Mouse (Mus musculus): Measurements from ENCODE around the gene Fam20c.

Fam20c gene

GRCm38 (mm10) chr5:138787648-138788047 lies 33.3 kb downstream of the Fam20c start:
- in situ Hi-C loops (cut with MboI; ENCODE audit: low pct_unique_long_range_greater_than_20kb in 1 of 2, low sequenced_read_pairs in 2 of 2, unreplicated experiment in 1 of 2), result no loop called here

GRCm38 (mm10) chr5:138788481-138789211 lies 34.3 kb downstream of the Fam20c start:
- in situ Hi-C loops (cut with MboI; ENCODE audit: low pct_unique_long_range_greater_than_20kb in 1 of 2, low sequenced_read_pairs in 2 of 2, unreplicated experiment in 1 of 2), result no loop called here

- in situ Hi-C loops (cut with MboI; ENCODE audit: low pct_unique_long_range_greater_than_20kb in 1 of 2, low sequenced_read_pairs in 2 of 2, unreplicated experiment in 1 of 2), result no loop called here
These were observed 36.7 kb downstream of the Fam20c start for GRCm38 (mm10) chr5:138790954-138791480.

GRCm38 (mm10) chr5:138801588-138802116 lies 47.3 kb downstream of the Fam20c start:
- in situ Hi-C loops (cut with MboI; ENCODE audit: low pct_unique_long_range_greater_than_20kb in 1 of 2, low sequenced_read_pairs in 2 of 2, unreplicated experiment in 1 of 2), result no loop called here

GRCm38 (mm10) chr5:138804286-138804685 lies 50.0 kb downstream of the Fam20c start:
- in situ Hi-C loops (cut with MboI; ENCODE audit: low pct_unique_long_range_greater_than_20kb in 1 of 2, low sequenced_read_pairs in 2 of 2, unreplicated experiment in 1 of 2), result no loop called here

- in situ Hi-C loops (cut with MboI; ENCODE audit: low pct_unique_long_range_greater_than_20kb in 1 of 2, low sequenced_read_pairs in 2 of 2, unreplicated experiment in 1 of 2), result no loop called here
These were observed 55.5 kb downstream of the Fam20c start for GRCm38 (mm10) chr5:138809767-138810166.

GRCm38 (mm10) chr5:138819780-138820179 lies 65.5 kb downstream of the Fam20c start, which contains the start of gene Gm5294:
Gene Gm5294 (plus strand): TSS chr5:138820080.
- in situ Hi-C loops (cut with MboI; ENCODE audit: low pct_unique_long_range_greater_than_20kb in 1 of 2, low sequenced_read_pairs in 2 of 2, unreplicated experiment in 1 of 2), result no loop called here

GRCm38 (mm10) chr5:138820717-138821332 lies 66.5 kb downstream of the Fam20c start:
- in situ Hi-C loops (cut with MboI; ENCODE audit: low pct_unique_long_range_greater_than_20kb in 1 of 2, low sequenced_read_pairs in 2 of 2, unreplicated experiment in 1 of 2), result no loop called here

- in situ Hi-C loops (cut with MboI; ENCODE audit: low pct_unique_long_range_greater_than_20kb in 1 of 2, low sequenced_read_pairs in 2 of 2, unreplicated experiment in 1 of 2), result no loop called here
These were observed 70.8 kb downstream of the Fam20c start for GRCm38 (mm10) chr5:138825090-138825489.

- in situ Hi-C loops (cut with MboI; ENCODE audit: low pct_unique_long_range_greater_than_20kb in 1 of 2, low sequenced_read_pairs in 2 of 2, unreplicated experiment in 1 of 2), result no loop called here
These were observed 79.1 kb downstream of the Fam20c start for GRCm38 (mm10) chr5:138833406-138833805.

- in situ Hi-C loops (cut with MboI; ENCODE audit: low pct_unique_long_range_greater_than_20kb in 1 of 2, low sequenced_read_pairs in 2 of 2, unreplicated experiment in 1 of 2), result no loop called here
These were observed 80.6 kb downstream of the Fam20c start for GRCm38 (mm10) chr5:138834910-138835309.

GRCm38 (mm10) chr5:138840981-138841380 lies 86.7 kb downstream of the Fam20c start:
- in situ Hi-C loops (cut with MboI; ENCODE audit: low pct_unique_long_range_greater_than_20kb in 1 of 2, low sequenced_read_pairs in 2 of 2, unreplicated experiment in 1 of 2), result no loop called here

- in situ Hi-C loops (cut with MboI; ENCODE audit: low pct_unique_long_range_greater_than_20kb in 1 of 2, low sequenced_read_pairs in 2 of 2, unreplicated experiment in 1 of 2), result no loop called here
These were observed 89.0 kb downstream of the Fam20c start for GRCm38 (mm10) chr5:138843168-138843824.

GRCm38 (mm10) chr5:138846506-138846905 lies 92.2 kb downstream of the Fam20c start:
- in situ Hi-C loops (cut with MboI; ENCODE audit: low pct_unique_long_range_greater_than_20kb in 1 of 2, low sequenced_read_pairs in 2 of 2, unreplicated experiment in 1 of 2), result loop anchor here in 1 of 2 experiments (5.0 kb wide), 2 partner anchors 241 to 331 kb away; no protein-coding TSS in a partner anchor

- in situ Hi-C loops (cut with MboI; ENCODE audit: low pct_unique_long_range_greater_than_20kb in 1 of 2, low sequenced_read_pairs in 2 of 2, unreplicated experiment in 1 of 2), result loop anchor here in 1 of 2 experiments (5.0 kb wide), 2 partner anchors 239 to 329 kb away; no protein-coding TSS in a partner anchor
These were observed 93.8 kb downstream of the Fam20c start for GRCm38 (mm10) chr5:138848102-138848501.

GRCm38 (mm10) chr5:138849682-138850461 lies 95.6 kb downstream of the Fam20c start:
- in situ Hi-C loops (cut with MboI; ENCODE audit: low pct_unique_long_range_greater_than_20kb in 1 of 2, low sequenced_read_pairs in 2 of 2, unreplicated experiment in 1 of 2), result loop anchor here (5.0 kb wide), 2 partner anchors 237 to 327 kb away; no protein-coding TSS in a partner anchor

GRCm38 (mm10) chr5:138850462-138850844 lies 96.1 kb downstream of the Fam20c start:
- in situ Hi-C loops (cut with MboI; ENCODE audit: low pct_unique_long_range_greater_than_20kb in 1 of 2, low sequenced_read_pairs in 2 of 2, unreplicated experiment in 1 of 2), result loop anchor here in 1 of 2 experiments (5.0 kb wide), 1 partner anchor 327 kb away; no protein-coding TSS in a partner anchor

GRCm38 (mm10) chr5:138851296-138851780 lies 97.0 kb downstream of the Fam20c start:
- in situ Hi-C loops (cut with MboI; ENCODE audit: low pct_unique_long_range_greater_than_20kb in 1 of 2, low sequenced_read_pairs in 2 of 2, unreplicated experiment in 1 of 2), result loop anchor here in 1 of 2 experiments (5.0 kb wide), 1 partner anchor 326 kb away; no protein-coding TSS in a partner anchor
